Mouse (Mus musculus): ENCODE data around the gene 5730507C01Rik.
"Not testable (repeated sequence)": the region's sequence is repeated elsewhere in the genome, so short reads cannot be mapped to it uniquely, and the experiment has no call there.

5730507C01Rik gene

GRCm38 (mm10) chr12:18514171-18514570 is at the start of gene 5730507C01Rik:
Gene 5730507C01Rik (plus strand): TSS chr12:18514510.
- peak; percentile 71 for DNase-seq (ENCODE audit: low spot score)

GRCm38 (mm10) chr12:18514616-18515015 is 306 bp downstream of the 5730507C01Rik start:
- not testable (repeated sequence) for DNase-seq (ENCODE audit: low spot score)

GRCm38 (mm10) chr12:18515077-18515476 is 767 bp downstream of the 5730507C01Rik start:
- peak; percentile 2 for DNase-seq (ENCODE audit: low spot score)

Data from ovary, postnatal 36 days (tissue).